Mouse (Mus musculus) myocyte (in vitro differentiated cells): ENCODE measurements around the gene Atp2b4. TPM values are rescaled to one million over a fixed set of nuclear protein-coding genes. Genes with fewer than 3 reads are reported as not detected.

Source experiments
- H3K27me3 ChIP-seq: one replicate; pipeline ENCODE4 v1.6.1; 2011; ENCODE audit not compliant: control insufficient read depth, insufficient read depth, insufficient read length
- H3K36me3 ChIP-seq: one replicate; pipeline ENCODE4 v1.6.1; 2011; ENCODE audit not compliant: control insufficient read depth, insufficient read depth
- H3K4me2 ChIP-seq: one replicate; pipeline ENCODE4 v1.6.1; 2011; ENCODE audit warnings: low read depth, control low read depth
- H3K4me3 ChIP-seq: one replicate; pipeline ENCODE4 v1.5.1; 2011; ENCODE audit warnings: mild to moderate bottlenecking, control low read depth, moderate library complexity
- H3K79me2 ChIP-seq: one replicate; pipeline ENCODE4 v1.6.1; 2011; ENCODE audit not compliant: control insufficient read depth, insufficient read depth
- H3ac ChIP-seq: one replicate; pipeline ENCODE4 v1.6.1; 2011; ENCODE audit not compliant: control insufficient read depth, insufficient read length
- CEBPB ChIP-seq: IDR thresholded peaks from 2 replicates; pipeline ENCODE4 v1.6.1; 2011; ENCODE audit warnings: mild to moderate bottlenecking, moderate library complexity; ENCODE audit not compliant: poor library complexity, insufficient read depth, severe bottlenecking
- E2F4 ChIP-seq: IDR thresholded peaks from one replicate; pipeline ENCODE4 v1.6.1; 2011; ENCODE audit warnings: mild to moderate bottlenecking, control low read depth, moderate library complexity; ENCODE audit not compliant: insufficient read depth
- MAX ChIP-seq: IDR thresholded peaks from one replicate; pipeline ENCODE4 v1.6.1; 2011; ENCODE audit warnings: low read depth, mild to moderate bottlenecking, control low read depth
- MYOD1 ChIP-seq, 3 experiments: IDR thresholded peaks; one replicate each; pipeline ENCODE4 v1.6.1; 2011; ENCODE audit warnings: control low read depth in 2 of 3, low read depth in 2 of 3, mild to moderate bottlenecking in 2 of 3, moderate library complexity in 1 of 3; ENCODE audit not compliant: insufficient read length in 2 of 3, control insufficient read depth in 1 of 3
- MYOG ChIP-seq, 3 experiments: IDR thresholded peaks; one replicate each; pipeline ENCODE4 v1.6.1; 2011; ENCODE audit warnings: control low read depth in 2 of 3, low read depth in 2 of 3, mild to moderate bottlenecking in 2 of 3; ENCODE audit not compliant: insufficient read length in 2 of 3, control insufficient read depth in 1 of 3, insufficient read depth in 1 of 3
- POLR2A ChIP-seq: IDR thresholded peaks from one replicate; pipeline ENCODE4 v1.6.1; 2011; ENCODE audit warnings: low read depth, mild to moderate bottlenecking, control low read depth, moderate library complexity; ENCODE audit not compliant: insufficient read length
- POLR2AphosphoS2 ChIP-seq: IDR thresholded peaks from one replicate; pipeline ENCODE4 v1.6.1; 2011; ENCODE audit warnings: low read depth, control low read depth; ENCODE audit not compliant: insufficient read length
- REST ChIP-seq: IDR thresholded peaks from one replicate; pipeline ENCODE4 v1.6.1; 2011; ENCODE audit warnings: mild to moderate bottlenecking, control low read depth, moderate library complexity; ENCODE audit not compliant: insufficient read depth, insufficient read length
- SRF ChIP-seq: IDR thresholded peaks from one replicate; pipeline ENCODE4 v1.6.1; 2011; ENCODE audit warnings: low read depth; ENCODE audit not compliant: control insufficient read depth, insufficient read length
- TCF12 ChIP-seq: IDR thresholded peaks from one replicate; pipeline ENCODE4 v1.6.1; 2011; ENCODE audit warnings: mild to moderate bottlenecking, control low read depth; ENCODE audit not compliant: poor library complexity, insufficient read depth, severe bottlenecking
- TCF3 ChIP-seq: IDR thresholded peaks from one replicate; pipeline ENCODE4 v1.6.1; 2011; ENCODE audit warnings: low read depth, control low read depth; ENCODE audit not compliant: insufficient read length
- USF1 ChIP-seq: IDR thresholded peaks from one replicate; pipeline ENCODE4 v1.6.1; 2011; ENCODE audit warnings: low read depth, mild to moderate bottlenecking, control low read depth, moderate library complexity
- polyA plus RNA-seq: library from polyadenylated mRNA; unstranded; fragments of >200 nt; fragmentation: generic; extraction: Trizol; gene quantifications from one replicate; pipeline ENCODE4 v1.2.1, GENCODE M21; 2012; ENCODE audit warnings: missing spikeins

The Atp2b4 gene
- polyA plus RNA-seq, 1 experiment, result 28.1 TPM

DNA sequence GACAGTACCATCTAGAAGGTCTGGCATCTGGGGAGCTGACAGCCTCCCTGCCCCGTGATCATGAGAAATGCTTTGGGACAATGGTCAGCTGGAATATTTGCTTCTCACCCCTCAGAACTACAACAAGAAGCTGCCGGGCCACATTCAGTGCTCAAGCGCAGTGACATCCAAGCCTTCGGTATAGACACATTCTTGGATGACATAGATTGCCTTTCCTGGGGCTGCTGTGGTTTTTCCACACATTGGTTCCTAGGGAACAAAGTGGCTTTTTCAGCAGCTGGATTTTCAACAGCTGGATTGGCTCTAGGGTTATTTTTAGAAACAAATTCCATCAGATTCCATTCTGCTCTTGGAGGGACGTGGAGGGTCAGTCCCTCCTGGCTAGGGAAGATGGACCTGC lies 39.6 kb downstream of the Atp2b4 start:
- Histone ChIP-seq H3K4me2 (no peak overlapping the region), H3K79me2 (peaks cover 7% of the 10 kb centered on the region), H3ac (no peak overlapping the region), H3K27me3 (no peaks in the 10 kb centered on the region), H3K4me3 (no peak overlapping the region), H3K36me3 (no peaks in the 10 kb centered on the region)
- TF ChIP-seq MYOD1 (IDR thresholded peaks at IDR 0.05; ENCODE audit: control insufficient read depth in 1 of 3, insufficient read length in 2 of 3, low read depth in 2 of 3) (no peak), MYOG (IDR thresholded peaks at IDR 0.05; ENCODE audit: control insufficient read depth in 1 of 3, insufficient read depth in 1 of 3, insufficient read length in 2 of 3, low read depth in 2 of 3) (no peak), REST (no peak), CEBPB (no peak), POLR2A (no peak), TCF12 (no peak)

DNA sequence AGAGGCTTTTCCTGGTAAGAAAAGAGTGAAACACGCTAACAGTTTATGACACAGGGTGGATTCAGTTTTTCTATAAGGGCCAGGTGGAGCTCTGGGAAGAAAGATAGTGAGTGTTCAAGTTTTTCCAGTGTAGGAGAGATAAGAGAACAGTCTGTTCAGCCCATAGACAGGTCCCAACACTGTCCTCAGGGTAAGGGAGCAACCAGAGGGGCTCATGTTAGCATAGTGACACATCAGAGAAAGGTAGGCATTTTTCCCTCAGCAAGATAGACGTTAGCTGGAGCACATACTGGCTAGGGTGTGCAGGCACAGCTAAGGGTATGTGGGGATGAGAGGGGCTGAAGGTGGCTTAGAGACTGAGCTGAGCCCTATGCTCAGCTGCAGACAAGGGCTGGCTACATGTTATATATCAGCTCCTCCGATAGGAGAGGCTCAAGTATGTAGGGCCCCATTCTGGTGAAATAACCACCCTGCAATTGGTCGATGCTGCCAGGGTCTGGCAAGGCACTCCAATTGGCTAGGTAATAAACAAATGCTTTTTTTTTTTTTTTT lies 46.4 kb downstream of the Atp2b4 start:
- no peak for TF ChIP-seq TCF3
- no peak for TF ChIP-seq USF1
- TF ChIP-seq REST, result no peak
- no peak for TF ChIP-seq POLR2A
- TF ChIP-seq MAX, result no peak
- no peak for TF ChIP-seq POLR2AphosphoS2
- TF ChIP-seq MYOG (IDR thresholded peaks at IDR 0.05; ENCODE audit: control insufficient read depth in 1 of 3, insufficient read depth in 1 of 3, insufficient read length in 2 of 3, low read depth in 2 of 3), result no peak
- TF ChIP-seq MYOD1 (IDR thresholded peaks at IDR 0.05; ENCODE audit: control insufficient read depth in 1 of 3, insufficient read length in 2 of 3, low read depth in 2 of 3), result no peak
- no peak for TF ChIP-seq SRF
- no peak for TF ChIP-seq CEBPB
- no peak for TF ChIP-seq E2F4
- TF ChIP-seq TCF12, result no peak
- Histone ChIP-seq H3ac (no peak overlapping the region), H3K27me3 (no peaks in the 10 kb centered on the region), H3K36me3 (peaks cover 5% of the 10 kb centered on the region), H3K4me3 (no peak overlapping the region), H3K79me2 (peaks cover 4% of the 10 kb centered on the region), H3K4me2 (no peak overlapping the region)

DNA sequence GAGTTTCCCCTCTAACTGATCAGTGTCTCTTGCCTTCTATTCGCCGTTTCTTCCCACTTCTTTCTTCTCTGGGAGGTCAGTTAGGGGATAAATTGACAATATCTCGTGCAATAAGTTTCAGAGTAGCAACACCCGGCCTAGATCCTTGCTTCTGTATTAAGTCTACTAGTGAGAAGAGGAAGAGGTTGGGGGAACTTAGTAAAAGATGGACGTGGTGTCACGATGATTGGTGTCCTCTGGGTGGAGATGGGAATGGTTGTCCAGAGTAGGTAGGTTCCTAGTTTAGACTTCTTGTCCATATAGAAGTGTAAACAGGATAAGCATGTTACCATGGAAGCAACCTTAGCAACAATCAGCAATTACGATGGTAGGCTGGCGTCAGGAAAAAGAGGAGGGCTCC lies 47.5 kb downstream of the Atp2b4 start:
- H3K4me2 ChIP-seq, result no peak overlapping the region
- no peaks in the 10 kb centered on the region for H3K27me3 ChIP-seq
- no peaks in the 10 kb centered on the region for H3K79me2 ChIP-seq
- no peak for TF ChIP-seq TCF12
- TF ChIP-seq USF1, result no peak
- TF ChIP-seq MAX, result no peak
- no peak for TF ChIP-seq REST
- no peak for TF ChIP-seq SRF
- no peak for TF ChIP-seq E2F4
- no peak for TF ChIP-seq POLR2A
- TF ChIP-seq MYOG (IDR thresholded peaks at IDR 0.05; ENCODE audit: control insufficient read depth in 1 of 3, insufficient read depth in 1 of 3, insufficient read length in 2 of 3, low read depth in 2 of 3), result no peak
- no peak for TF ChIP-seq TCF3
- TF ChIP-seq POLR2AphosphoS2, result no peak
- TF ChIP-seq CEBPB, result no peak
- TF ChIP-seq MYOD1 (IDR thresholded peaks at IDR 0.05; ENCODE audit: control insufficient read depth in 1 of 3, insufficient read length in 2 of 3, low read depth in 2 of 3), result no peak
- peaks cover 5% of the 10 kb centered on the region for H3K36me3 ChIP-seq
- no peak overlapping the region for H3ac ChIP-seq
- no peak overlapping the region for H3K4me3 ChIP-seq

DNA sequence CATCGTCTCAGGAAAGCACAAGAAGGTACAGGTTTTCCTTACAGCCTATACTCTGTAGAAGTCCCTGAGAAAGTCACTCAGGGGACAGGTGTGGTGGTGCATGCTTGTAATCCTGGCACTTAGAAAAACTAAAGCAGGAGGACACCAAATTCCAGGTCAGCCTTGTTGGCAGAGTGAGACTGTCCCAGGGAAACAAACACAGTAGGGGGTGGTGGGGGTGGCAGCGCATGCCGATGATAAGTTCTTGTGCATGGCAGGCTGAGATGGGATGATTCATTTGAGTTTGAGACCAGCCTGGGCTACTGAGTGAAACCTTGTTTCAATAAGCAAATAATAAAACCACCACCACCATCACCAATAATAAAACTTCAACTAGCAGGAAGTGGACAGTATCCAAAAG lies 49.2 kb downstream of the Atp2b4 start:
- Histone ChIP-seq H3ac (no peak overlapping the region), H3K36me3 (peaks cover 5% of the 10 kb centered on the region), H3K79me2 (no peaks in the 10 kb centered on the region), H3K27me3 (no peaks in the 10 kb centered on the region), H3K4me3 (no peak overlapping the region), H3K4me2 (no peak overlapping the region)
- TF ChIP-seq MYOG (IDR thresholded peaks at IDR 0.05; ENCODE audit: control insufficient read depth in 1 of 3, insufficient read depth in 1 of 3, insufficient read length in 2 of 3, low read depth in 2 of 3), result no peak
- no peak for TF ChIP-seq TCF12
- TF ChIP-seq MYOD1 (IDR thresholded peaks at IDR 0.05; ENCODE audit: control insufficient read depth in 1 of 3, insufficient read length in 2 of 3, low read depth in 2 of 3), result no peak
- no peak for TF ChIP-seq E2F4
- TF ChIP-seq SRF, result no peak
- TF ChIP-seq TCF3, result no peak
- TF ChIP-seq REST, result no peak
- no peak for TF ChIP-seq POLR2A
- no peak for TF ChIP-seq MAX
- no peak for TF ChIP-seq CEBPB
- TF ChIP-seq POLR2AphosphoS2, result no peak
- no peak for TF ChIP-seq USF1
